Mouse (Mus musculus) hindbrain, embryonic 12.5 days (tissue): ENCODE data around the gene Chrm1. TPM values are rescaled to one million over a fixed set of nuclear protein-coding genes. Genes with fewer than 3 reads are reported as not detected.
"Not testable (repeated sequence)": the region's sequence is repeated elsewhere in the genome, so short reads cannot be mapped to it uniquely, and the experiment has no call there.

ENCODE experiments used
- ATAC-seq: fragments of 200-750 bp; cut with Nextera tagmentation; 2 replicates; pipeline ENCODE4 v1.8.0; 2017; ENCODE audit warnings: moderate TSS enrichment; ENCODE audit not compliant: low FRiP score
- H3K27ac ChIP-seq: fragments of 300-500 bp; sonication (generic); 2 replicates; pipeline ENCODE4 v1.5.1; 2016; ENCODE audit warnings: mild to moderate bottlenecking
- H3K27me3 ChIP-seq: fragments of 300-500 bp; sonication (generic); 2 replicates; pipeline ENCODE4 v1.6.1; 2016; ENCODE audit warnings: mild to moderate bottlenecking
- H3K36me3 ChIP-seq: fragments of 300-500 bp; sonication (generic); 2 replicates; pipeline ENCODE4 v1.6.1; 2016; ENCODE audit warnings: mild to moderate bottlenecking
- H3K4me1 ChIP-seq: fragments of 300-500 bp; sonication (generic); 2 replicates; pipeline ENCODE4 v1.6.1; 2016
- H3K4me2 ChIP-seq: fragments of 300-500 bp; sonication (generic); replicated peaks from 2 replicates; pipeline ENCODE4 v1.6.1; 2016; ENCODE audit warnings: mild to moderate bottlenecking
- H3K4me3 ChIP-seq: fragments of 300-500 bp; sonication (generic); 2 replicates; pipeline ENCODE4 v1.5.1; 2016; ENCODE audit warnings: mild to moderate bottlenecking
- H3K9ac ChIP-seq: fragments of 300-500 bp; sonication (generic); 2 replicates; pipeline ENCODE4 v1.6.1; 2016; ENCODE audit warnings: mild to moderate bottlenecking, moderate library complexity
- H3K9me3 ChIP-seq: fragments of 300-500 bp; sonication (generic); replicated peaks from 2 replicates; pipeline ENCODE4 v1.6.1; 2016; ENCODE audit warnings: mild to moderate bottlenecking
- WGBS: fragments of 180-500 bp; shearing (Covaris S2); methylation state at CpG from one replicate; pipeline ENCODE4 v1.1.7; 2016; 5-methylcytosine and 5-hydroxymethylcytosine counted together
- polyA plus RNA-seq: library from polyadenylated mRNA; unstranded; fragments of >200 nt; fragmentation: Nextera tagmentation; extraction: Ambion mirVana; gene quantifications from 2 replicates; pipeline ENCODE4 v1.2.1, GENCODE M21; 2016

The Chrm1 gene
- polyA plus RNA-seq, 1 experiment from 2014 or later = 0.61 TPM

GRCm38 (mm10) chr19:8712870-8713305 lies 49.3 kb downstream of the Chrm1 start:
- H3K4me2 ChIP-seq = peak overlapping the region; percentile 54
- peak overlapping the region; percentile 86 for H3K9ac ChIP-seq
- H3K27me3 ChIP-seq = no peaks in the 10 kb centered on the region
- peaks cover 33% of the 10 kb centered on the region for H3K36me3 ChIP-seq
- under 1% methylated on average over 13 of the region's 13 CpGs for WGBS
- H3K27ac ChIP-seq = peak overlapping the region; percentile 90
- H3K9me3 ChIP-seq = no peaks in the 10 kb centered on the region
- peak; percentile 76 for ATAC-seq
- H3K4me3 ChIP-seq = peak overlapping the region; percentile 79
- peaks cover 30% of the 10 kb centered on the region for H3K4me1 ChIP-seq

- no peaks in the 10 kb centered on the region for H3K27me3 ChIP-seq
- peak overlapping the region; percentile 90 for H3K27ac ChIP-seq
- H3K4me2 ChIP-seq = peak overlapping the region; percentile 54
- peaks cover 30% of the 10 kb centered on the region for H3K4me1 ChIP-seq
- peak; percentile 96 for ATAC-seq
- H3K9ac ChIP-seq = peak overlapping the region; percentile 86
- H3K4me3 ChIP-seq = peak overlapping the region; percentile 79
- H3K36me3 ChIP-seq = peaks cover 27% of the 10 kb centered on the region
- WGBS = under 1% methylated on average over 49 of the region's 51 CpGs
- no peaks in the 10 kb centered on the region for H3K9me3 ChIP-seq
Observed at GRCm38 (mm10) chr19:8713306-8713996, 49.9 kb downstream of the Chrm1 start.

GRCm38 (mm10) chr19:8713997-8714652 lies 50.5 kb downstream of the Chrm1 start:
- Histone ChIP-seq H3K27ac (peak overlapping the region; percentile 90), H3K4me1 (peaks cover 30% of the 10 kb centered on the region), H3K36me3 (peaks cover 21% of the 10 kb centered on the region), H3K4me3 (peak overlapping the region; percentile 79), H3K27me3 (no peaks in the 10 kb centered on the region), H3K4me2 (peak overlapping the region; percentile 54), H3K9ac (peak overlapping the region; percentile 86), H3K9me3 (no peaks in the 10 kb centered on the region)
- peak; percentile 23 for ATAC-seq
- WGBS = 9% methylated on average over 13 of the region's 13 CpGs

DNA sequence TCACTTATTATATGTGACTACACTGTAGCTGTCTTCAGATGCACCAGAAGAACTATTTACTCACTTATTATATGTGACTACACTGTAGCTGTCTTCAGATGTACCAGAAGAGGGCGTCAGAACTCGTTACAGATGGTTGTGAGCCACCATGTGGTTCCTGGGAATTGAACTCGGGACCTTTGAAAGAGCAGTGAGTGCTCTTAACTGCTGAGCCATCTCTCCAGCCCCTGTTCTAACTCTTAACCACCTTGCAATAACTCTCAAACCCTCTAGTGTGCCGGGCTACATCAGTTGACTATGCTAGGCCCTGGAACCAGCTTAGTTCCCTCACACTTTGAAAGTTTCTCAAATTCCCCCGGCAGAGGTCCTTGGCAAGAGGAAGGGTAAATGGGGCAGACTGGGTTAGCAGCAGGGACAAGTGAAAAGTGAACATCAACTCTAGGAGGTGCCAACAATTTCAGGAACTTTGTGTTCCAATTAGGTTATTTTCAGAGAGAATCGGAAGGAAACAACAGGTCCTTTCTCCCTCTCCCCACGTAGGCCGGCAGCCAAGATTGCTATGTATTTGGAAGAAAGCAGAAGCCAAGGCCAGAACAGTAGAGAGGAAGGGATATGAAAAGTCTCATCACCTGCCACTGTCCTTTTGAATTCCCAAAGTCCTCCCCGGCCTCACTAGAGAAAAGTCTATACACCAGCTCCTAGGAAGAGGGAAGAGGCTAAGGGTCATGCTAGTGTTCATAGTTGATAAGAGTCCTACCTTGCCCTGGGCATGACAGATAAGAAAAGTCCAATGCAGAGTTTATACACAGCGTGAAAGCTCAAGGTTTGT lies 51.3 kb downstream of the Chrm1 start:
- Histone ChIP-seq H3K4me3 (no peak overlapping the region), H3K4me1 (peaks cover 30% of the 10 kb centered on the region), H3K27ac (no peak overlapping the region), H3K36me3 (peaks cover 13% of the 10 kb centered on the region), H3K4me2 (no peak overlapping the region), H3K27me3 (no peaks in the 10 kb centered on the region), H3K9me3 (no peaks in the 10 kb centered on the region), H3K9ac (no peak overlapping the region)
- WGBS = 76% methylated on average over 10 of the region's 10 CpGs
- ATAC-seq = no peak

GRCm38 (mm10) chr19:8715868-8716766 lies 52.5 kb downstream of the Chrm1 start:
- H3K4me2 ChIP-seq = no peak overlapping the region

DNA sequence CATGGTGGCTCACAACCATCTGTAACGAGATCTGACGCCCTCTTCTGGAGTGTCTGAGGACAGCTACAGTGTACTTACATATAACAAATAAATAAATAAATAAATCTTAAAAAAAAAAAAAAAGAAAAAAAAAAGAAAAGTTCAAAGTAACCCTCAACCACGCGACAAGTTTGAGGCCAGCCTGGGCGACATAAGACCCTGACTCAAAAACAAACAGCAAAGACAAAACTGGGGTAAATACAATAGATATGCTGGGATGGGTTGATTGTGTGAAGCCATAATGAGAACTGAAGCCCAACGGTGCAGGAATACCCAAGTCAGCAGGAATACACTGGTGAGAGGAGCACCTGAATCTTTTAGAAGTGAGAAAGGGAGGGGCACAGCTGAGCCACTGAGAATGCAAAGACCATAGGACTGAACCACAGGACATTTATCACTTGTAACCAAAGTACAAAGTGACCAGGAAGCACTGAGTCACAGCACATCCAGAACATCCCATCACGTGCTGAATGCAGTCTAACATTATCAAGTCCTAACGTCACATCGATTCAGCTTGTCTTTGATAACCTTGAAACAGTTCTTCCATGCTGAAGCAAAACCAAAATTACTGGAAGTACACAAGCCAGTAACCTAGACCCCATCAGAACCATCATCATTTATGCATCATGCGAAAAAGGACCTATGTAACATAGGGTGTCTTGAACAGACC lies 53.3 kb downstream of the Chrm1 start:
- no peaks in the 10 kb centered on the region for H3K36me3 ChIP-seq
- no peak overlapping the region for H3K27ac ChIP-seq
- no peak for ATAC-seq
- H3K4me2 ChIP-seq = no peak overlapping the region
- H3K9me3 ChIP-seq = no peaks in the 10 kb centered on the region
- peaks cover 18% of the 10 kb centered on the region for H3K4me1 ChIP-seq
- H3K4me3 ChIP-seq = no peak overlapping the region
- H3K27me3 ChIP-seq = no peaks in the 10 kb centered on the region
- no peak overlapping the region for H3K9ac ChIP-seq
- 72% methylated on average over 8 of the region's 10 CpGs for WGBS

More at GRCm38 (mm10) chr19:8715868-8716766, 52.5 kb downstream of the Chrm1 start:
- Histone ChIP-seq H3K27me3 (no peaks in the 10 kb centered on the region), H3K9me3 (no peaks in the 10 kb centered on the region), H3K27ac (no peak overlapping the region), H3K9ac (no peak overlapping the region), H3K4me3 (no peak overlapping the region), H3K4me1 (peaks cover 20% of the 10 kb centered on the region), H3K36me3 (0 out of 2 replicates have a peak, but pooled peaks cover under 1% of the 10 kb centered on the region)
- WGBS = 68% methylated on average over 10 of the region's 10 CpGs
- no peak for ATAC-seq

DNA sequence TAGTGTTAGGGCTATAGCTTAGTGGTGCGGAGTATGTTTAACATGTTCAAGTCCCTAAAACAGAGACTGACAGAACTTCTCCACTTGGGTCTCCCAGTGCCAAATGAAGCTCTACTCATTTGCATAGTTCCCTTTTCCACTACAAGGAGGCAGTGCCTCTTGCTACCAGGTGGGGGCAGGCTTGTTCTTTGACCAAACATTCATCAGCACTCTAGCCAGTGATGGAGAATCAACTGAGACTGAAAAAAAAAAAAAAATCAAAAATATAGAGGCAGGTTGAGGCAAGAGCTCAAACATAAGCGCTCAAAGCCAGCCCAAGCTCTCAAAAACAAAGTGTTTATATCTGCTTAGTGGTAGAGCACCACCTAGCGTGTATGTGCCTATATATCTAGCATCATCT lies 54.8 kb downstream of the Chrm1 start:
- no peaks in the 10 kb centered on the region for H3K27me3 ChIP-seq
- H3K9ac ChIP-seq = no peak overlapping the region
- ATAC-seq = no peak
- 70% methylated on average over 3 of the region's 3 CpGs for WGBS
- H3K9me3 ChIP-seq = no peaks in the 10 kb centered on the region
- H3K4me2 ChIP-seq = no peak overlapping the region
- H3K4me1 ChIP-seq = peaks cover 17% of the 10 kb centered on the region
- H3K4me3 ChIP-seq = no peak overlapping the region
- H3K27ac ChIP-seq = no peak overlapping the region
- H3K36me3 ChIP-seq = no peaks in the 10 kb centered on the region

DNA sequence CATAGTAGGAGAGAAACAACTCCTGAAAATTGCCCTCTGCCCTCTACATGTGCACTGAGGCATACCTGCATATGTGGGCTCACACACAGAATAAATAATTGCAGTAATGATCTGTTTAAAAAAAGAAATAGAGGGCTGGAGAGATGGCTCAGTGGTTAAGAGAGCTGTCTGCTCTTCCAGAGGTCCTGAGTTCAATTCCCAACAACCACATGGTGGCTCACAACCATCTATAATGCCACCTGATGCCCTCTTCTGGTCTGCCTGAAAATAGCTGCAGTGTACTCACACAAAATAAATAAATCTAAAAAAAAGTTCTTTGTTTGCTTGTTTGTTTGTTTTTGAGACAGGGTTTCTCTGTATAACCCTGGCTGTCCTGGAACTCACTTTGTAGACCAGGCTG lies 55.4 kb downstream of the Chrm1 start:
- H3K27ac ChIP-seq, H3K9me3 ChIP-seq, H3K9ac ChIP-seq, H3K36me3 ChIP-seq, H3K4me3 ChIP-seq, ATAC-seq, H3K4me2 ChIP-seq, H3K27me3 ChIP-seq: not testable (repeated sequence)
- peaks cover 15% of the 10 kb centered on the region for H3K4me1 ChIP-seq

DNA sequence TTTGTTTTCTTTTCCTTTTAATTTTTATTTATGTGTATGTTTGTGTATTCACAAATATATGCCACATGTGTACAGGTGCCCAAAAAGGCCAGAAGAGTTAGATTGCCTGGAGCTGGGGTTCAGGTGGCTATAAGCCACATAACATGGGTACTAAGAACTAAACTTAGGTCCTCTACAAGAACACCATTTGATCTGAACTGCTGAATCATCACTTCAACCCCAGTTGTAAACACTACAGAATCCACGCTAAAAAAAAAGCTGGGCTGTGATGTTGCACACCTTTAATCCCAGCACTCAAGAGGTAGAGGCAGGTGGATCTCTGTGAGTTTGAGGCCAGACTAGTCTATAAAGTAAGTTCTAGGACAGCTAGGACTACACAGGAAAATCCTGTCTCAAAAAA lies 57.8 kb downstream of the Chrm1 start:
- H3K36me3 ChIP-seq = peaks cover 22% of the 10 kb centered on the region
- no peak overlapping the region for H3K4me3 ChIP-seq
- no peak overlapping the region for H3K27ac ChIP-seq
- 83% methylated on average over 1 of the region's 1 CpGs for WGBS
- no peak for ATAC-seq
- H3K9ac ChIP-seq = no peak overlapping the region
- no peaks in the 10 kb centered on the region for H3K27me3 ChIP-seq
- peaks cover 26% of the 10 kb centered on the region for H3K4me1 ChIP-seq
- peak overlapping the region; percentile 67; the same call in 1 of the 2 replicates for H3K4me2 ChIP-seq
- H3K9me3 ChIP-seq = no peaks in the 10 kb centered on the region

GRCm38 (mm10) chr19:8722021-8722420 lies 58.4 kb downstream of the Chrm1 start:
- Histone ChIP-seq H3K9me3 (no peaks in the 10 kb centered on the region), H3K27ac (peak overlapping the region; percentile 95), H3K4me2 (peak overlapping the region; percentile 67), H3K4me3 (peak overlapping the region; percentile 76), H3K36me3 (peaks cover 28% of the 10 kb centered on the region), H3K27me3 (no peaks in the 10 kb centered on the region), H3K9ac (peak overlapping the region; percentile 91), H3K4me1 (peaks cover 26% of the 10 kb centered on the region)
- 71% methylated on average over 4 of the region's 4 CpGs for WGBS
- ATAC-seq = no peak

GRCm38 (mm10) chr19:8722559-8722906 lies 58.9 kb downstream of the Chrm1 start:
- Histone ChIP-seq H3K4me3 (peak overlapping the region; percentile 76), H3K27me3 (no peaks in the 10 kb centered on the region), H3K9me3 (no peaks in the 10 kb centered on the region), H3K4me2 (peak overlapping the region; percentile 67), H3K9ac (peak overlapping the region; percentile 91), H3K27ac (peak overlapping the region; percentile 95), H3K36me3 (peaks cover 30% of the 10 kb centered on the region), H3K4me1 (peaks cover 26% of the 10 kb centered on the region)
- WGBS = 0% methylated on average over 5 of the region's 5 CpGs
- no peak for ATAC-seq
